Mouse (Mus musculus): ENCODE results near the gene Pspc1. TPM values are rescaled to one million over a fixed set of nuclear protein-coding genes. Genes with fewer than 3 reads are reported as not detected.

Gene Pspc1
- total RNA-seq, 1 experiment from 2014 or later = 143 TPM

GRCm38 (mm10) chr14:56751282-56751681, 26.8 kb downstream of the Pspc1 start:
- ATAC-seq (replicated peaks in 1 of 2; ENCODE audit: insufficient read depth in 1 of 2, low FRiP score in 2 of 2, low TSS enrichment in 1 of 2, low read depth in 1 of 2, poor library complexity in 2 of 2, severe bottlenecking in 2 of 2) = no peak

GRCm38 (mm10) chr14:56740175-56740574, 37.9 kb downstream of the Pspc1 start:
- ATAC-seq (replicated peaks in 1 of 2; ENCODE audit: insufficient read depth in 1 of 2, low FRiP score in 2 of 2, low TSS enrichment in 1 of 2, low read depth in 1 of 2, poor library complexity in 2 of 2, severe bottlenecking in 2 of 2) = no peak

GRCm38 (mm10) chr14:56726493-56726892, 51.6 kb downstream of the Pspc1 start:
- no peak for ATAC-seq (replicated peaks in 1 of 2; ENCODE audit: insufficient read depth in 1 of 2, low FRiP score in 2 of 2, low TSS enrichment in 1 of 2, low read depth in 1 of 2, poor library complexity in 2 of 2, severe bottlenecking in 2 of 2)

- ATAC-seq (replicated peaks in 1 of 2; ENCODE audit: insufficient read depth in 1 of 2, low FRiP score in 2 of 2, low TSS enrichment in 1 of 2, low read depth in 1 of 2, poor library complexity in 2 of 2, severe bottlenecking in 2 of 2) = no peak
Observed at GRCm38 (mm10) chr14:56705687-56706086, 72.4 kb downstream of the Pspc1 start.

GRCm38 (mm10) chr14:56702644-56703043, 75.5 kb downstream of the Pspc1 start:
- ATAC-seq (replicated peaks in 1 of 2; ENCODE audit: insufficient read depth in 1 of 2, low FRiP score in 2 of 2, low TSS enrichment in 1 of 2, low read depth in 1 of 2, poor library complexity in 2 of 2, severe bottlenecking in 2 of 2) = no peak

GRCm38 (mm10) chr14:56697836-56698235, 80.3 kb downstream of the Pspc1 start:
- no peak for ATAC-seq (replicated peaks in 1 of 2; ENCODE audit: insufficient read depth in 1 of 2, low FRiP score in 2 of 2, low TSS enrichment in 1 of 2, low read depth in 1 of 2, poor library complexity in 2 of 2, severe bottlenecking in 2 of 2)

GRCm38 (mm10) chr14:56695495-56695894, 82.6 kb downstream of the Pspc1 start:
- no peak for ATAC-seq (replicated peaks in 1 of 2; ENCODE audit: insufficient read depth in 1 of 2, low FRiP score in 2 of 2, low TSS enrichment in 1 of 2, low read depth in 1 of 2, poor library complexity in 2 of 2, severe bottlenecking in 2 of 2)

- no peak for ATAC-seq (replicated peaks in 1 of 2; ENCODE audit: insufficient read depth in 1 of 2, low FRiP score in 2 of 2, low TSS enrichment in 1 of 2, low read depth in 1 of 2, poor library complexity in 2 of 2, severe bottlenecking in 2 of 2)
Observed at GRCm38 (mm10) chr14:56689766-56690165, 88.3 kb downstream of the Pspc1 start.

GRCm38 (mm10) chr14:56689116-56689515, 89.0 kb downstream of the Pspc1 start:
- no peak for ATAC-seq (replicated peaks in 1 of 2; ENCODE audit: insufficient read depth in 1 of 2, low FRiP score in 2 of 2, low TSS enrichment in 1 of 2, low read depth in 1 of 2, poor library complexity in 2 of 2, severe bottlenecking in 2 of 2)

GRCm38 (mm10) chr14:56685426-56685825, 92.7 kb downstream of the Pspc1 start:
- no peak for ATAC-seq (replicated peaks in 1 of 2; ENCODE audit: insufficient read depth in 1 of 2, low FRiP score in 2 of 2, low TSS enrichment in 1 of 2, low read depth in 1 of 2, poor library complexity in 2 of 2, severe bottlenecking in 2 of 2)

Other genes starting within 250 kb of the Pspc1 start
- 30.7 and 38.0 TPM in 2 replicates for gene Cenpj, start 202.9 kb downstream of the Pspc1 start, total RNA-seq (2017)
- gene Parp4, start 202.7 kb downstream of the Pspc1 start, total RNA-seq (2017) = 10.6 and 24.4 TPM in 2 replicates
- gene Mphosph8, start 110.1 kb downstream of the Pspc1 start, total RNA-seq (2017) = 34.6 and 47.8 TPM in 2 replicates
- 33.0 and 35.3 TPM in 2 replicates for gene Zmym5, start 33.4 kb upstream of the Pspc1 start, total RNA-seq (2017)
- gene Zmym2, start 108.3 kb upstream of the Pspc1 start, total RNA-seq (2017) = 44.2 and 64.1 TPM in 2 replicates